Mouse (Mus musculus) cortical plate, adult 2 months (tissue): Measurements from ENCODE around the gene Dld.

ENCODE experiments used
- CTCF ChIP-seq: fragments of 200-500 bp; IDR thresholded peaks from 2 replicates; pipeline ENCODE4 v1.5.1; 2011; ENCODE audit warnings: mild to moderate bottlenecking, control low read depth, low read length; ENCODE audit not compliant: insufficient read depth; ENCODE audit errors: extremely low read depth
- POLR2A ChIP-seq: fragments of 200-500 bp; IDR thresholded peaks from 2 replicates; pipeline ENCODE4 v1.6.1; 2011; ENCODE audit warnings: mild to moderate bottlenecking, low read length, control low read depth; ENCODE audit not compliant: insufficient read depth; ENCODE audit errors: extremely low read depth

GRCm38 (mm10) chr12:31282241-31282640 is 69.0 kb downstream of the Dld start:
- TF ChIP-seq POLR2A, result no peak
- no peak for TF ChIP-seq CTCF
